Mouse (Mus musculus): Measurements from ENCODE around the gene Kbtbd7. TPM values are rescaled to one million over a fixed set of nuclear protein-coding genes. Genes with fewer than 3 reads are reported as not detected.
"Not testable (repeated sequence)": the region's sequence is repeated elsewhere in the genome, so short reads cannot be mapped to it uniquely, and the experiment has no call there.

Kbtbd7 gene
- total RNA-seq, 2 experiments from 2014 or later: 37.5 to 40.7 TPM

GRCm38 (mm10) chr14:79445055-79445620 is 18.8 kb downstream of the Kbtbd7 start:
- intact Hi-C loops (cut with DNase I): no loop called here
- peak; percentile 49 for DNase-seq

- DNase-seq: peak; percentile 75
- intact Hi-C loops (cut with DNase I): not testable (repeated sequence)
Measured at GRCm38 (mm10) chr14:79451681-79452590, 25.6 kb downstream of the Kbtbd7 start, which contains the start of gene Kbtbd6. Gene Kbtbd6 (plus strand): TSS chr14:79451835.

- intact Hi-C loops (cut with DNase I); DNase-seq: not testable (repeated sequence)
Measured at GRCm38 (mm10) chr14:79452591-79452934, 26.3 kb downstream of the Kbtbd7 start.

- intact Hi-C loops (cut with DNase I): no loop called here
Measured at GRCm38 (mm10) chr14:79460401-79460800, 34.1 kb downstream of the Kbtbd7 start.

GRCm38 (mm10) chr14:79460988-79461387 is 34.7 kb downstream of the Kbtbd7 start:
- intact Hi-C loops (cut with DNase I): no loop called here
- DNase-seq: no peak

More at GRCm38 (mm10) chr14:79460401-79460800, 34.1 kb downstream of the Kbtbd7 start:
- DNase-seq: no peak

GRCm38 (mm10) chr14:79465623-79466022 is 39.3 kb downstream of the Kbtbd7 start:
- intact Hi-C loops (cut with DNase I): loop anchor here (5.0 kb wide), 2 partner anchors 68 to 343 kb away; partner anchors contain the start of gene Mtrf1

GRCm38 (mm10) chr14:79467621-79468020 is 41.3 kb downstream of the Kbtbd7 start:
- intact Hi-C loops (cut with DNase I): loop anchor here (5.0 kb wide), 2 partner anchors 70 to 345 kb away; partner anchors contain the start of gene Mtrf1
- DNase-seq: peak; percentile 66

More at GRCm38 (mm10) chr14:79465623-79466022, 39.3 kb downstream of the Kbtbd7 start:
- no peak for DNase-seq

- DNase-seq: no peak
- intact Hi-C loops (cut with DNase I): no loop called here
Measured at GRCm38 (mm10) chr14:79473384-79473783, 47.1 kb downstream of the Kbtbd7 start.

Other genes starting within 250 kb of the Kbtbd7 start
- gene Zfp957, start 179.1 kb upstream of the Kbtbd7 start, total RNA-seq (2021): not detected
- 10 to 100 TPM; 21.4 to 21.8 TPM for gene Rgcc, start 124.9 kb upstream of the Kbtbd7 start, total RNA-seq (2021)
- gene Naa16, start 35.7 kb upstream of the Kbtbd7 start, total RNA-seq (2021): 10 to 100 TPM; 12.6 to 13.8 TPM
- 1 to 10 TPM; 4.7 to 5.0 TPM for gene Mtrf1, start 28.7 kb upstream of the Kbtbd7 start, total RNA-seq (2021)
- gene Kbtbd6, start 25.3 kb downstream of the Kbtbd7 start, total RNA-seq (2021): 1 to 10 TPM; 1.3 to 2.7 TPM
- gene Elf1, start 54.7 kb downstream of the Kbtbd7 start, total RNA-seq (2021): 1 to 10 TPM; 5.4 to 6.1 TPM
- gene Wbp4, start 55.0 kb downstream of the Kbtbd7 start, total RNA-seq (2021): 10 to 100 TPM; 46.0 to 47.6 TPM
- 10 to 100 TPM; 74.3 to 83.4 TPM for gene Sugt1, start 161.2 kb downstream of the Kbtbd7 start, total RNA-seq (2021)
- 1 to 10 TPM in 1 of 2 experiments, under 1 TPM in 1; 0.64 to 1.6 TPM for gene Cnmd, start 235.7 kb downstream of the Kbtbd7 start, total RNA-seq (2021)

All from left cerebral cortex, postnatal 4 days (tissue).